Mouse (Mus musculus): ENCODE data around the gene Uhrf1. TPM values are rescaled to one million over a fixed set of nuclear protein-coding genes. Genes with fewer than 3 reads are reported as not detected.
A peak's percentile ranks its signal among the peaks of the same experiment; 100 is the strongest.

Uhrf1 gene
- total and polyA plus RNA-seq, 3 experiments, result 108 to 196 (median 186) TPM

DNA sequence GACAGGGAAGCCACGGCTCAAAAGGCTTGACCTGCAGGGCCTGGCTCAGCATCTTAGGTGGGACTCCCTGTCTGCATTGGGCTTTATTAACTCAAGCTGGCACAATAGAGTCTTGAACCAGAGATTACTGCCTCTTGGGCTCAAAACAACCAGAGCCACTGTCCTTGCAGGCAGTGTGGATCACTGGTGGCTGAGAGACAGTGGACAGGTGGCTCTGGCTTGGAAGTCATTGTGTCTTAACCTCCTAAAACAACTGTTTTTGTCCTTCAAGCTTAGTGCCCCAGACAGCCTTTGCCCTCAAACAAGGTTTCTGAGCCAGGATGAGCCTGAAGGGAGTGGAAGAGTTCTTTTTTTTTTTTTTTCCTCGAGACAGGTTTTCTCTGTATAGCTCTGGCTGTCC is 42.2 kb downstream of the Uhrf1 start:
- peaks cover 82% of the 10 kb centered on the region for H3K36me3 ChIP-seq (replicated peaks)
- DNase-seq (ENCODE audit: low spot score) (no peak), ATAC-seq (ENCODE audit: extremely low read depth, insufficient number of reproducible peaks, low FRiP score, poor library complexity, severe bottlenecking) (no peak)
- H3K4me3 ChIP-seq (ENCODE audit: low read depth, low read length), result no peak overlapping the region
- no peaks in the 10 kb centered on the region for H3K9me3 ChIP-seq (replicated peaks)
- no peaks in the 10 kb centered on the region for H3K27me3 ChIP-seq (ENCODE audit: insufficient read depth, low read length)
- TF ChIP-seq GATA2 (IDR thresholded peaks at IDR 0.05; ENCODE audit: borderline replicate concordance, low read depth, low read length) (no peak), POLR2AphosphoS5 (IDR thresholded peaks at IDR 0.05; ENCODE audit: insufficient replicate concordance, low read depth, low read length) (no peak), GATA1 (IDR thresholded peaks at IDR 0.05; ENCODE audit: borderline replicate concordance, low read length) (no peak), TAL1 (conservative IDR thresholded peaks at IDR 0.05; ENCODE audit: low read depth, low read length) (no peak), CTCF (IDR thresholded peaks at IDR 0.05; ENCODE audit: low read depth, low read length) (no peak)
- peaks cover 51% of the 10 kb centered on the region for H3K4me1 ChIP-seq (ENCODE audit: insufficient read depth, low read depth, low read length)

DNA sequence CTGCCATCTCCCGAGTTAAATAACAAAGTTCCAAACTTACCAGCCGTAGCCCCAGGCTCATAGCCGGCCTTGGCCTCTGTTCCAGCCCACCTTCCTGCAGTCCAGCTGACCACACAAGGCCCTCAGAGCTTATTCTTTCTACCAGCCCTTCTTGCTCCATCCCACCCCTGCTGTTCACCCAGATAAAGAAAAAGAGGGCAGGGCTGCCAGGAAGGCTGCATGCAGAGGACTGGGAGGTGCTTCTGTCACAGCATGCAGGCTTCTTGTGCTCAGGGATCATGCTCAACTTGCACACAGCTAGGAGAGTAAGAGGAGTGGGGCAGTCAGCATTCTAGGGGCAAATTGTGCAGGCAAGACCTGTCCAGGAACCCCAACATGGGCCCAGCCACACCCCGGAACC is 45.0 kb downstream of the Uhrf1 start:
- ATAC-seq (ENCODE audit: extremely low read depth, insufficient number of reproducible peaks, low FRiP score, poor library complexity, severe bottlenecking) (no peak), DNase-seq (ENCODE audit: low spot score) (no peak)
- TF ChIP-seq CTCF (IDR thresholded peaks at IDR 0.05; ENCODE audit: low read depth, low read length) (no peak), TAL1 (conservative IDR thresholded peaks at IDR 0.05; ENCODE audit: low read depth, low read length) (0 out of 2 replicates have a peak, but pooled peaks have one; percentile 20)
- Histone ChIP-seq H3K9me3 (replicated peaks) (no peaks in the 10 kb centered on the region), H3K27me3 (ENCODE audit: insufficient read depth, low read length) (no peaks in the 10 kb centered on the region), H3K4me1 (ENCODE audit: insufficient read depth, low read depth, low read length) (peaks cover 41% of the 10 kb centered on the region), H3K36me3 (replicated peaks) (peaks cover 97% of the 10 kb centered on the region), H3K4me3 (ENCODE audit: low read depth, low read length) (no peak overlapping the region; the same call in 1 of the 2 replicates)

- ATAC-seq (ENCODE audit: extremely low read depth, insufficient number of reproducible peaks, low FRiP score, poor library complexity, severe bottlenecking) (no peak), DNase-seq (ENCODE audit: low spot score) (no peak)
- no peaks in the 10 kb centered on the region for H3K9me3 ChIP-seq (replicated peaks)
- peaks cover 97% of the 10 kb centered on the region for H3K36me3 ChIP-seq (replicated peaks)
- H3K27me3 ChIP-seq (ENCODE audit: insufficient read depth, low read length), result no peaks in the 10 kb centered on the region
- TF ChIP-seq GATA2 (IDR thresholded peaks at IDR 0.05; ENCODE audit: borderline replicate concordance, low read depth, low read length), result no peak
- TF ChIP-seq GATA1 (IDR thresholded peaks at IDR 0.05; ENCODE audit: borderline replicate concordance, low read length), result no peak
- no peak for TF ChIP-seq TAL1 (conservative IDR thresholded peaks at IDR 0.05; ENCODE audit: low read depth, low read length)
- TF ChIP-seq POLR2AphosphoS5 (IDR thresholded peaks at IDR 0.05; ENCODE audit: insufficient replicate concordance, low read depth, low read length), result no peak
- no peak for TF ChIP-seq CTCF (IDR thresholded peaks at IDR 0.05; ENCODE audit: low read depth, low read length)
- peaks cover 36% of the 10 kb centered on the region for H3K4me1 ChIP-seq (ENCODE audit: insufficient read depth, low read depth, low read length)
- H3K4me3 ChIP-seq (ENCODE audit: low read depth, low read length), result no peak overlapping the region; the same call in 1 of the 2 replicates
Observed at GRCm38 (mm10) chr17:56348586-56348985, 45.5 kb downstream of the Uhrf1 start.

- H3K27me3 ChIP-seq (ENCODE audit: insufficient read depth, low read length), result no peaks in the 10 kb centered on the region
- no peak for TF ChIP-seq GATA2 (IDR thresholded peaks at IDR 0.05; ENCODE audit: borderline replicate concordance, low read depth, low read length)
- TF ChIP-seq GATA1 (IDR thresholded peaks at IDR 0.05; ENCODE audit: borderline replicate concordance, low read length), result no peak
- no peak for TF ChIP-seq TAL1 (conservative IDR thresholded peaks at IDR 0.05; ENCODE audit: low read depth, low read length)
- no peak for TF ChIP-seq POLR2AphosphoS5 (IDR thresholded peaks at IDR 0.05; ENCODE audit: insufficient replicate concordance, low read depth, low read length)
- peak; percentile 82 for TF ChIP-seq CTCF (IDR thresholded peaks at IDR 0.05; ENCODE audit: low read depth, low read length)
- no peak overlapping the region for H3K4me3 ChIP-seq (ENCODE audit: low read depth, low read length)
- ATAC-seq (ENCODE audit: extremely low read depth, insufficient number of reproducible peaks, low FRiP score, poor library complexity, severe bottlenecking), result peak; percentile 57; the same call in 1 of the 2 replicates
- peaks cover 96% of the 10 kb centered on the region for H3K36me3 ChIP-seq (replicated peaks)
- H3K9me3 ChIP-seq (replicated peaks), result no peaks in the 10 kb centered on the region
- H3K4me1 ChIP-seq (ENCODE audit: insufficient read depth, low read depth, low read length), result peaks cover 27% of the 10 kb centered on the region
- peak; percentile 75 for DNase-seq (ENCODE audit: low spot score)
Observed at GRCm38 (mm10) chr17:56350694-56351093, 47.6 kb downstream of the Uhrf1 start.

DNA sequence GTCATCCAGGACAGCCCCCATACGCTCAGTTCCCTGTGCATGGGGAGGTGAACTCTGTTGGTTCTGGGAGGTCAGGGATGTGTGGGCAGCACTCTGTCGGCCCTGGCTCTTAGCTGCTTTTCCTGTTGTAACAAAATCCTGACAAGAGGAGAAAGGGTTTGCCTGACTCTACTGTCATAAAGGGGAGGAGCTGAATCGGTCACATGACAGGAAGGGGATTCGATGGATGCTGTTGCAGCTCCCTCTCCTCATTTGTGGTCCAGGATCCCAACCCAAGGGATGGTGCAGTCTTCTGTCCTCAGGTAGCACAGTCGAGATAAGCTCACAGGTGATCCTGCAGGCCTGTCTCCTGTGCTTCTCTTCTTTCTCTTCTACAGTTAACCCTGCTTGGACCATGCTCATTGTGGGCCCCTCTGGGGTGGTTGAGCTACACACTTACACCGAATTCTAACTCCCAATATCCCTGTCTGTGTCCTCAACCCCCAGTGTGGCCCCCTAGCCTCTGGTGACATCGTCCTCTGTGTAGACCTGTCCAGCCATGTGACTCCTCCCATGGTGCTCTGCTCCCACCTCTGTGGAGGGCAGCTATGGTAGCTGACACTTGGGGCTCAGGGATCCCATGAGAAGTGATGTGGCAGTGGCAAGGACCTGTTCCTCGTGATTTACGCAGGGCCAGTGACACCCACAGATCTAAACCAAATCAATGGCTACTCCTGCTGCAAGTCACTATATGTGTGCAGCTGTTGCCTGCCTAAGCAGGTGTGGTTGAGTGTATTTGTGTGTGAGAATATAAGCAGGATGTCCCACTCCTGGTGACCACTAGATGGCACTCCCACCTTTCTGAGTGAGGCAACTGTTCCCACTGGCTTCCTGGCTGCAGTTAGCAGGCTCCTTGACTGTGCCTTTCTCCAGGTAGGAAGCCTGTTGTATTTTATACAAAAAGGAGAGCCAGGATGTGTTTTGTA is 54.1 kb downstream of the Uhrf1 start:
- ATAC-seq (ENCODE audit: extremely low read depth, insufficient number of reproducible peaks, low FRiP score, poor library complexity, severe bottlenecking) (peak; percentile 45; the same call in 1 of the 2 replicates), DNase-seq (ENCODE audit: low spot score) (peak; percentile 54)
- Histone ChIP-seq H3K27me3 (ENCODE audit: insufficient read depth, low read length) (no peaks in the 10 kb centered on the region), H3K36me3 (replicated peaks) (peaks cover 94% of the 10 kb centered on the region), H3K9me3 (replicated peaks) (no peaks in the 10 kb centered on the region), H3K4me1 (ENCODE audit: insufficient read depth, low read depth, low read length) (peaks cover 15% of the 10 kb centered on the region), H3K4me3 (ENCODE audit: low read depth, low read length) (no peak overlapping the region)
- TF ChIP-seq POLR2AphosphoS5 (IDR thresholded peaks at IDR 0.05; ENCODE audit: insufficient replicate concordance, low read depth, low read length) (no peak), CTCF (IDR thresholded peaks at IDR 0.05; ENCODE audit: low read depth, low read length) (peak; percentile 96), GATA2 (IDR thresholded peaks at IDR 0.05; ENCODE audit: borderline replicate concordance, low read depth, low read length) (no peak)

DNA sequence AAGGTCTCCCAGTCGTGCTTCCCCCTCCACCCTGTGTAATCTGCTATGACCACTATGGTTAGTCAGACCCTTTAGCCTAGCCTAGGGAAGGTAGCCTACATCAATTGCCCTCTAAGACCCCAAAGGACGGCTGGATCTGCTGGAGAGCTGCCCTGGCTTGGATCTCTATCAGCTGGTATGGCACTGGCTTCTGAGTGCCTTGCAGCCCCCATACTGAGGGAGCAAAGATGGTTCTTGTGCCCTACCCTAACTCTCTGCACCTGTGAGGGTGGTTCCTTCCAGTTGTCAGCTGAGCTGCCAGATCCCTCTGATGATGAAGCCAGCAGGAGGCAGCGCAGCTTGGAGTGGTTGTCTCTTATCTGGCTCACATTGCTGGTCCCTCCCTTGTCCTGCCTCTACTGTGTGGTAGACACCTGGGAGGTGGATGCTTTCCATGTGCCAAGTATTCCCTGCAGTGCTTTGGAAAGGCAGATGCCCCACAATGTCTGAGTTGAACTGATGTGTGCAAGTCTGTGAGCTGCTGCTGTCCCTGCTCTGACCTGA is 56.1 kb downstream of the Uhrf1 start:
- peaks cover 96% of the 10 kb centered on the region for H3K36me3 ChIP-seq (replicated peaks)

More for the DNA sequence above, 56.1 kb downstream of the Uhrf1 start:
- TF ChIP-seq CTCF (IDR thresholded peaks at IDR 0.05; ENCODE audit: low read depth, low read length) (no peak), POLR2AphosphoS5 (IDR thresholded peaks at IDR 0.05; ENCODE audit: insufficient replicate concordance, low read depth, low read length) (no peak), TAL1 (conservative IDR thresholded peaks at IDR 0.05; ENCODE audit: low read depth, low read length) (no peak), GATA1 (IDR thresholded peaks at IDR 0.05; ENCODE audit: borderline replicate concordance, low read length) (no peak), GATA2 (IDR thresholded peaks at IDR 0.05; ENCODE audit: borderline replicate concordance, low read depth, low read length) (no peak)
- Histone ChIP-seq H3K9me3 (replicated peaks) (no peaks in the 10 kb centered on the region), H3K4me3 (ENCODE audit: low read depth, low read length) (no peak overlapping the region), H3K4me1 (ENCODE audit: insufficient read depth, low read depth, low read length) (peaks cover 13% of the 10 kb centered on the region), H3K27me3 (ENCODE audit: insufficient read depth, low read length) (no peaks in the 10 kb centered on the region)
- DNase-seq (ENCODE audit: low spot score) (no peak), ATAC-seq (ENCODE audit: extremely low read depth, insufficient number of reproducible peaks, low FRiP score, poor library complexity, severe bottlenecking) (no peak)
